Mouse (Mus musculus) induced T-regulatory cell, adult 2 months (primary cell): Measurements from ENCODE around the gene Ints5.

ENCODE experiments used
- DNase-seq: peaks from one replicate; pipeline ENCODE4 v3.0.0-alpha.2; 2012; ENCODE audit warnings: low read depth

Ints5 gene

DNA sequence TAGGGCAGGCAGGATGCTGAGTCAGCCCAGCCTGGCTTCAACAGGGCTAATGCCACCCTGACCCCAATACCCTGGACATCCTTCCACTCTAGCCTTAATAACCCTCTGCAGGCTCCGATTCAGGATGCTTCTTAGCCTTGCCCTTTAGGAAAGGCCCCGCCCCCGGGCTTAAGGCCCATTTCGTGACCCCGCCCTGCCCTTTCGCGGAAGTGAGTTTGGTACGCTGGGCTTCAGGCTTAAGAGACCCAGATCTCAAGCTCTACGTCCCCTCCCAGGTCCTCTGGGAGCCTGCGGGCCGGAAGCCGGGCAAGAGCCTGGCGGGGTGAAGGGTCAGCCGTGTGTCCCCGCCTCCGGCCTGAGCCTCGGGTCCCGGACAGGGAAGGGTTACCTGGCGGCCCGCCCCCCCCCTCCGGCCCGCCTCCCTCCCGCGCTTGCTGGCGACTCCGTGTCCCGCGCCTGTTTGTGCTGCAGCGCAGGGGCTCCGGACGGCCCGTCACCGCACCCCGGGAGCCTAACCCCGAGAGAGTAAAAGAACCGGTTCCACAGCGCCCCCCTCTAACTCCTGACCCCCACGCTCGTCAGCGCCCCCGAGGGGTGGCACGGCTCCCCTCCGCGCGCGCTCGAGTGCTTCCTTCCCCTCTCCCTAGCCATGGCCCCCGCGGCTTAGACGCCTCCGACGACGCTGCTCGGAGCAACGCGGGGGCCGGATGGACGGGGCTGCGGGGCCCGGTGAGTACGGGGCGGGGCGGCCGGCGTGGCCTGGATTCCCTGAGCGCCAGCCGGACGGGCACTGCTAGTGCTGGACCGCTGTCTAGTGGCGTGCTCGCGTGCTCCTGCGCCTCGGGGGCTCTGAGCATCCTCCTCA lies 36.7 kb downstream of the Ints5 start, which contains the start of the genes Rom1 and Eml3:
Rom1 (minus strand) TSS at position 133 of the 865 bp plus-strand sequence.
Eml3 (plus strand) TSS at position 329 of the 865 bp plus-strand sequence.
- peak; percentile 93 for DNase-seq

DNA sequence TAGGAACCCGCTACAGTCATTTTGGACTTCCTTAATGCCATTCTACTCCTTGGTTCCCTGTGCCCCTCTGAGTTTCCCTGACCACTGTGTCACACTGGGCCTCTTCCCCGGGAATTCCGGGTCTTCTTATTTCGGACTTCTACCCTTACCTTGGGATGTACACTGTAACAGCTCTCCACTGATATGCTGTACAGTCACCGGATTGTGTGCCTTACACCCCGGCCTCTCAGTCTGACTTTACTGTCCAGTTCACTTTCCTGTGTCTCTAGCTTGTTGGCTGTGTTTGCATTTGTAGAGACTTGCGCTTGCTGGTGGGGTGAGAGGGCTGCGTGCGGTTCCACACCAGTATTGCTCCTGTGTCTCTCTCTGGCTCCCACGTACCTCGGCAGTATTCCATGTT lies 37.3 kb downstream of the Ints5 start:
- DNase-seq = no peak

GRCm38 (mm10) chr19:8930771-8931170 lies 38.0 kb downstream of the Ints5 start:
- no peak for DNase-seq

DNA sequence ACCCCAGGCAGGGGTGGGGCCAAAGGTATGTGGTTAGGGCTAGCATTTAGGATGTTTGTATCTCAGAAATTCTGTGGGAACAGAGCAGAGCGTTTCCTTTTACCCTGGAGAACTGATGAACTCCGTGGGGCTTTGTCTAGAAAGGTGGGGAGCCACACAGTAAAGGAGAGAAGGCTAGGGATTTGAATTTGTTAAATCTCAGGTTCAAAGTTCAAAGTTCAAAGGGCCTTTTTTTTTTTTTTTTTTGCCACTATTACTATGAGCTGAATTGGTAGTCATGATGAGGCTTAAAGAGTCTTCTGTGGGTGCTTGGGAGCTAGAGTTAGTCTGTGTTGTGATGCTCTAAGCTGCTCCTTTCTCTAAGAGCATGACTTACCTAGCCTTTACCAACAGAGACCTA lies 43.9 kb downstream of the Ints5 start:
- no peak for DNase-seq

DNA sequence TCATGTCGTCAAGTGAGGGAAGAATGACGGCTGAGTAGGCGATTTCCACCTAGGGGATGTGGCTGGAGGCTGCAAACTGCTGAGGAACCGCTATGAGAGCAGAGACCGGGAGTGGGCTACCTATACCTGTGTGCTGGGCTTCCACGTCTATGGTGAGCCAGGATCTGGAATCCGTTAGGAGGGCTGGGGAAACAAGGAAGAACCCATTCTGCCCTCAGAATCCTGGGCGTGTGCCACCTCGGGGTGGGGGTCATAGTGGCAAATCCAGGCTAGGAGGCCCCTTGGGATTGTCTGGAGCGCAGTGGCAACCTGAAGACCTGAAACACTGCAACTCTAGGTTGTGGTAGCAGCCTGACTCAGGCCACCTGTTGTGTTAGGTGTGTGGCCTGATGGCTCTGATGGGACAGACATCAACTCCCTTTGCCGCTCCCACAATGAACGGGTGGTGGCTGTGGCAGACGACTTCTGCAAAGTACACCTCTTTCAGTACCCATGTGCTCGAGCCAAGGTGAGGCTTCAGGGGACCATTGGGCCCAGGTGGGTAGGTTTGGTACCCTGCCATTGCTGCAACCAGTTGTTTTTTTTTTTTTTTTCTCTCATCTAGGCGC lies 47.8 kb downstream of the Ints5 start:
- DNase-seq = no peak

DNA sequence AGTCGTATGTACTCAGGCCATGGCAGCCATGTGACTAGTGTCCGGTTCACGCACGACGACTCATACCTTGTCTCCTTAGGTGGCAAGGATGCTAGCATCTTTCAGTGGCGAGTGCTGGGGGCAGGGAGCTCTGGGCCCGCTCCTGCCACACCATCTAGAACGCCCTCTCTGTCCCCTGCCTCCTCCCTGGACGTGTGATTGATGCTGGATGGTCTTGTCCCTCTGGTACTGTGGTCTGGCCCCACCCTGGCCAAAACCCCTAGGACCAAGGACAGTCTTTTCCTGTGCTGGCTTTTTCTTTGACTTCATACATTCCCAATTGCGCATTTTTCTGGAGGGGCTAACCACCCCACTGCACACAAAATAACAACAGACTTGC lies 48.3 kb downstream of the Ints5 start:
- no peak for DNase-seq

DNA sequence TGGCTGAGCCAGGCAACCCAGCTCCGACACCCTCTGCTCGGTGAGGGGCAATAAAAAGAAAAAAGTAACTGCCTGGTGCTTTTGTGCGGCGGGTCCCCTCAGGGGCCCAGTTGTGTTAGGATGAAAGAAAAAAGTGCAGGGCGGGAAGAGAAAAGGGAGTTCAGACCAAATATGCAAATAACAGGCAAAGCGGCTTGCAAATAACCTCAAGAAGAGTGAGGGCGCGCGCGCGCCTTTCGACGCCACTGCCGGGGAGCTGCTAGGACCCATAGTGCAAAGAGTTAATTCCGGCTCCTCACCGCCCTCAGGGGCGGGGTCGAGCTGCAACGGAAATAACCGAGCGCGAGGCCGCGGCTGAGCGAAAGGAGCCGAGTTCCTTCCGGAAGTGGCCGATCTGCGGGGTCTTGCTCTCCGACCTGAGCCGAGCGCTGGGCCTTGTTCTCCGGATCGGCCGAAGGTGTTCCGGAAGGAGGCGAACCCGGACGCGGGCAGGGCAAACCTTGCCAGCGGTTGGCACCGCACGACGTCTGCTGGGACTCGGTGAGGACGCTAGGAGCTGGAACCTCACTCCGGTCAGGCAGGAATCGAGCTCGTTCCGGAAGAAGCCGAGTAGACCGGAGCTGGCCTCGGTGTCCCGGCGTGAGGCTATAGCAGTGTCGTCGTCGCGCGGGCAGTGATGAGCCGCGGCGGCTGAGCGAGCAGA lies 48.9 kb downstream of the Ints5 start, which contains the start of gene Mta2:
Mta2 (plus strand) TSS at position 361 of the 703 bp plus-strand sequence.
- peak; percentile 98 for DNase-seq

- peak; percentile 85 for DNase-seq
These were observed 49.6 kb downstream of the Ints5 start for GRCm38 (mm10) chr19:8942276-8942964.

DNA sequence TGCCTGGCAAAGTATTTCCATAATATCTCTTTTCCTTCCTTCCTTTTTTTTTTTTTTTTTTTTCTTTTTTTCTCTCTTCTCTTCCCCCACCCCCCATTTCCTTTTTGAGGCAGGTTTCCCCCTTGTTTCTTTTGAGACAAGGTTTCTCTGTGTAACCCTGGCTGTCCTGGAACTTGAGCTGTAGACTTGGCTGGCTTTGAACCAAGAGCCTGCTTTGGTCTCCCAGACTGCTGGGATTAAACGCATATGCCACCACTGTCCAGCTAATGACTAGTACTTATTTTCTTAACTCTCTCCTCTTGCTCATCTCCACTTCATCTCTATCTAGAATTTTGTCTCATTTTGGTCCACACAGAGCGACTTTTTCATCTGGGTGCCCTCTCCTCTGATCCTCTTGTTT lies 50.2 kb downstream of the Ints5 start:
- peak; percentile 38 for DNase-seq

GRCm38 (mm10) chr19:8944062-8944461 lies 51.3 kb downstream of the Ints5 start:
- no peak for DNase-seq

DNA sequence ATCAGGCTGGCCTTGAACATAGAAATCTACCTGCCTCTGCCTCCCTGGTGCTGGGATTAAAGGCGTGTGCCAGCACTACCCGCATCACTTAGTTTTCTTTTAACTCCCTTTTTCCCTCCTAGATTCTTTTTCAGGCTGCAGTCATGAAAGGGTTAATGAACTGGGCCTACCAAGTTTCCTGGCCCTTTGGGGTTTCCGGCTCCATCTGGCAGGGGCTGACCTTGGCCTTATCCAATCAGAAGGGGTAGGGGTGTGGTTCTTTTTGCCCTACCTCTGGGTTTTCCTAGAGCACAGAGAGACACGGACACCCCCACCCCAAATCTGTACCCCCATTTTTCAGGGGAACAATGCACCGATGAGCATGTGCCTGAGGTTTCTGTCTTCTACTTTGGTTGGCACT lies 51.9 kb downstream of the Ints5 start:
- DNase-seq = peak; percentile 82

- no peak for DNase-seq
These were observed 52.4 kb downstream of the Ints5 start for GRCm38 (mm10) chr19:8945251-8945650.

DNA sequence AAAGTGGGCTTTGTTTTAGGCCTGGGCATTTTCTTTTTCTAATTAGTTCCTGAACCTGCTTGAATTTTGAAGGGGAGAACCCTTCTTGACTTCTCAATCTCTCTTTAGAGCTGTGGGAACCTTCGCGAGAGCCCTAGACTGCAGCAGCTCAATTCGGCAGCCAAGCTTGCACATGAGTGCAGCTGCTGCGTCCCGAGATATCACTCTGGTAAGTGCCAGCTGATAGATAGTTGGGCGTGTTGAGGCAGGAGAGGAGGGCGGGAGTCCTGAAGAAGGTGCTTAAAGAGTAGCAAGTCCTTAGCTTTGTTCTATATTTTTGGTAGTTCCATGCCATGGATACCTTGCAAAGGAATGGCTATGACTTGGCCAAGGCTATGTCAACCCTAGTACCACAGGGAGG lies 54.1 kb downstream of the Ints5 start:
- DNase-seq = no peak
